Mouse (Mus musculus) midbrain, postnatal 0 days (tissue): ENCODE data around the gene Aurkb. TPM values are rescaled to one million over a fixed set of nuclear protein-coding genes. Genes with fewer than 3 reads are reported as not detected.

Experiments
- ATAC-seq: fragments of 200-750 bp; cut with Nextera tagmentation; 2 replicates; pipeline ENCODE4 v1.8.0; 2017; ENCODE audit warnings: moderate number of reproducible peaks, mild to moderate bottlenecking, moderate TSS enrichment, moderate library complexity; ENCODE audit not compliant: low FRiP score
- DNase-seq: peaks from one replicate; pipeline ENCODE4 v3.0.0-alpha.2; 2015; ENCODE audit warnings: low spot score
- H3K27ac ChIP-seq: fragments of 300-500 bp; sonication (generic); 2 replicates; pipeline ENCODE4 v1.5.1; 2014; ENCODE audit warnings: low read depth, mild to moderate bottlenecking, low read length, mixed read lengths
- H3K27me3 ChIP-seq: fragments of 300-500 bp; sonication (generic); 2 replicates; pipeline ENCODE4 v1.6.1; 2014; ENCODE audit warnings: low read length, control low read depth, mixed read lengths; ENCODE audit not compliant: insufficient read depth
- H3K36me3 ChIP-seq: fragments of 300-500 bp; sonication (generic); 2 replicates; pipeline ENCODE4 v1.6.1; 2014; ENCODE audit warnings: low read length, control low read depth, mixed read lengths; ENCODE audit not compliant: insufficient read depth
- H3K4me1 ChIP-seq: fragments of 300-500 bp; sonication (generic); 2 replicates; pipeline ENCODE4 v1.6.1; 2014; ENCODE audit warnings: mild to moderate bottlenecking, control low read depth, antibody characterized with exemption, low read length, mixed read lengths; ENCODE audit not compliant: insufficient read depth
- H3K4me2 ChIP-seq: fragments of 300-500 bp; sonication (generic); 2 replicates; pipeline ENCODE4 v1.6.1; 2014; ENCODE audit warnings: low read depth, mild to moderate bottlenecking, low read length, mixed read lengths; ENCODE audit not compliant: poor library complexity, severe bottlenecking
- H3K4me3 ChIP-seq: fragments of 300-500 bp; sonication (generic); 2 replicates; pipeline ENCODE4 v1.5.1; 2014; ENCODE audit warnings: low read depth, mild to moderate bottlenecking, low read length, moderate library complexity
- H3K9ac ChIP-seq: fragments of 300-500 bp; sonication (generic); replicated peaks from 2 replicates; pipeline ENCODE4 v1.6.1; 2014; ENCODE audit warnings: mild to moderate bottlenecking, low read length, moderate library complexity, mixed read lengths; ENCODE audit not compliant: poor library complexity, severe bottlenecking
- H3K9me3 ChIP-seq: fragments of 300-500 bp; sonication (generic); 2 replicates; pipeline ENCODE4 v1.6.1; 2016; ENCODE audit warnings: low read length, control low read depth
- CTCF ChIP-seq: IDR thresholded peaks from 2 replicates; pipeline ENCODE4 v1.5.1; 2016; ENCODE audit warnings: antibody characterized with exemption, mild to moderate bottlenecking
- WGBS: fragments of 180-500 bp; shearing (Covaris S2); extraction: QIAGEN DNeasy Blood & Tissue Kit; methylation state at CpG from one replicate; pipeline ENCODE4 v1.1.7; 2014; 5-methylcytosine and 5-hydroxymethylcytosine counted together
- polyA plus RNA-seq: library from polyadenylated mRNA; unstranded; fragments of >200 nt; fragmentation: Nextera tagmentation; extraction: Ambion mirVana; gene quantifications from 2 replicates; pipeline ENCODE4 v1.2.1, GENCODE M21; 2015
- total RNA-seq: library from RNA; depleted of rRNA; stranded (reverse); fragments of >200 nt; gene quantifications from 2 replicates; pipeline ENCODE4 v1.2.3, GENCODE M21; 2014

Aurkb gene
- total and polyA plus RNA-seq, 2 experiments from 2014 or later = 6.9 TPM

DNA sequence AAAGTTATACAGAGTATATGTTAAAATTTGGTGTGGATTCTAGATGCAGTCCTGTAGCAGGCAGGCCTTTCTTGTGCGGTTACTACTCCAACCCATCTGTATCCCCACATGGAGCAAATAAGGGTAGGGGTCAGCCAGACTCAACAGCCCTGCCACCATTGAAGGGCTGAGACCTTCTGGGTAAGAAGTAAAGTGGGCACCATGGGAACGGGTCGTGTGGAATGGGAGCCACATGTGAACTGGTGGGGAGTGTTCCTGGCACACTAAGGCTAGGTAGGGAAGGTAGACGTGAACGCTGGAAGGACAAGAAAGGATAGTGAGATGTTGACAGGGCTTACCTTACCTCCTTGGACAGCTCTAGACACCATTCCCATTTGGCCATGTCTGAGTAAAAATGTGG lies 7.3 kb upstream of the Aurkb start:
- Histone ChIP-seq H3K9ac (no peak overlapping the region), H3K9me3 (no peaks in the 10 kb centered on the region), H3K27ac (0 out of 2 replicates have a peak overlapping the region, but pooled peaks have one; percentile 79), H3K36me3 (peaks cover 11% of the 10 kb centered on the region), H3K4me1 (peaks cover 12% of the 10 kb centered on the region), H3K27me3 (no peaks in the 10 kb centered on the region), H3K4me3 (no peak overlapping the region; the same call in 1 of the 2 replicates), H3K4me2 (no peak overlapping the region)
- ATAC-seq (no peak), DNase-seq (no peak)
- WGBS = 68% methylated on average over 5 of the region's 5 CpGs
- no peak for TF ChIP-seq CTCF

GRCm38 (mm10) chr11:69046395-69046774 lies 938 bp downstream of the Aurkb start:
- no peak for TF ChIP-seq CTCF
- WGBS = 15% methylated on average over 9 of the region's 9 CpGs
- peak overlapping the region; percentile 100 for H3K4me2 ChIP-seq
- H3K4me1 ChIP-seq = no peaks in the 10 kb centered on the region
- DNase-seq (no peak), ATAC-seq (no peak)
- no peaks in the 10 kb centered on the region for H3K27me3 ChIP-seq
- H3K9me3 ChIP-seq = no peaks in the 10 kb centered on the region
- no peaks in the 10 kb centered on the region for H3K36me3 ChIP-seq
- no peak overlapping the region for H3K9ac ChIP-seq
- H3K27ac ChIP-seq = no peak overlapping the region
- peak overlapping the region; percentile 59 for H3K4me3 ChIP-seq

DNA sequence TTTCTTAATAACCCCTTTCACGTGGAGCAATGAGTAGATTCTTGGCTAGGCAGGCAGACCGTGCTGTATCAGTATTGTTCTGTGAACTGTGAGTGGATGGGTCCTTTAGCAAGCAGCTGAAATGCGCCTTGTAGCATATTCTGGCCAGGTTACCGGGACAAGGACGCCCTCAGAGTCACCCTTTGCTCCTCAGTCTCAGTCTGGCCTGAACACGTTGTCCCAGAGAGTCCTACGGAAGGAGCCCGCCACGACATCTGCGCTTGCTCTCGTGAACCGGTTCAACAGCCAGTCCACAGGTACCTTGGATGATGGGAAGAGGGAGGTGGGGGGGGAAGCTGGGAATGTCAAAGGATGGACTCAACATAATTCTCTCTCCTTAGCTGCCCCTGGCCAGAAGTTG lies 2.1 kb downstream of the Aurkb start:
- DNase-seq = no peak
- 92% methylated on average over 12 of the region's 12 CpGs for WGBS
- Histone ChIP-seq H3K4me1 (no peaks in the 10 kb centered on the region), H3K27me3 (no peaks in the 10 kb centered on the region), H3K36me3 (no peaks in the 10 kb centered on the region), H3K4me3 (no peak overlapping the region), H3K9ac (no peak overlapping the region), H3K4me2 (no peak overlapping the region), H3K9me3 (no peaks in the 10 kb centered on the region), H3K27ac (no peak overlapping the region)
- ATAC-seq = no peak
- no peak for TF ChIP-seq CTCF

- H3K9ac ChIP-seq = no peak overlapping the region
- no peak for TF ChIP-seq CTCF
- 96% methylated on average over 14 of the region's 14 CpGs for WGBS
These were observed 2.7 kb downstream of the Aurkb start for GRCm38 (mm10) chr11:69048151-69048550.

DNA sequence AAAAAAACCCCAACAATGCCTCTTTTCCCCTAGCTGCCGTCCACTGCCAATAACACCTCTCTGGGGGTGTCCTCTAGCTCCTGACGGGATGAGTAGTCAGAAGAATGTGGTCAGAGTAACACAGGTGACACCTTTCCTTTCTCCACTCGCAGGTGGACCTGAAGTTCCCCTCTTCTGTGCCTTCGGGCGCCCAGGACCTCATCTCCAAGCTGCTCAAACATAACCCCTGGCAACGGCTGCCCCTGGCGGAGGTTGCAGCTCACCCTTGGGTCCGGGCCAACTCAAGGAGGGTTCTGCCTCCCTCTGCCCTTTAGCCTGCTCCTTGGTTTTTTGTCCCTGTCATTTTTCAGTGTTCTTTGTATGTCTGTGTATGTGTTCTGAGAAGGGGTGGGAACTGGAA lies 5.3 kb downstream of the Aurkb start:
- Histone ChIP-seq H3K36me3 (no peaks in the 10 kb centered on the region), H3K27me3 (no peaks in the 10 kb centered on the region), H3K4me3 (no peak overlapping the region), H3K9ac (no peak overlapping the region), H3K27ac (no peak overlapping the region), H3K4me1 (no peaks in the 10 kb centered on the region), H3K4me2 (no peak overlapping the region), H3K9me3 (no peaks in the 10 kb centered on the region)
- 89% methylated on average over 8 of the region's 8 CpGs for WGBS
- ATAC-seq (no peak), DNase-seq (no peak)
- TF ChIP-seq CTCF = no peak

More at GRCm38 (mm10) chr11:69048151-69048550, 2.7 kb downstream of the Aurkb start:
- Histone ChIP-seq H3K4me1 (no peaks in the 10 kb centered on the region), H3K27ac (no peak overlapping the region), H3K27me3 (no peaks in the 10 kb centered on the region), H3K4me3 (no peak overlapping the region), H3K36me3 (no peaks in the 10 kb centered on the region), H3K9me3 (no peaks in the 10 kb centered on the region), H3K4me2 (no peak overlapping the region)
- ATAC-seq (no peak), DNase-seq (no peak)

- Histone ChIP-seq H3K4me1 (no peaks in the 10 kb centered on the region), H3K36me3 (no peaks in the 10 kb centered on the region), H3K9ac (no peak overlapping the region), H3K27ac (no peak overlapping the region), H3K9me3 (no peaks in the 10 kb centered on the region), H3K4me3 (no peak overlapping the region), H3K4me2 (no peak overlapping the region), H3K27me3 (no peaks in the 10 kb centered on the region)
- no peak for ATAC-seq
- TF ChIP-seq CTCF = no peak
- 61% methylated on average over 4 of the region's 4 CpGs for WGBS
- no peak for DNase-seq
These were observed 6.3 kb downstream of the Aurkb start for GRCm38 (mm10) chr11:69051771-69052170.
